In genomic region chr1:169726319-169726718, GRCm38 (mm10) we compare ENCODE assay signal across 23 mouse cellular contexts. TPM values are rescaled to one million over a fixed set of nuclear protein-coding genes. Genes with fewer than 3 reads are reported as not detected.
DNase-seq lines count a peak whose midpoint lies in the region; ATAC-seq and TF ChIP-seq lines count a peak whose summit lies in the region.
"Had no signal": no experiment of that assay in that cellular context is flagged by ENCODE, and none has a peak within 500 bp of the region (broad histone marks: within the 10 kb centered on the region; RNA-seq: fewer than 3 reads in every experiment).

No protein-coding gene starts in this region.

- no peaks in the 10 kb centered on the region for H3K36me3 ChIP-seq in heart, adult 2 months (ENCODE audit: control insufficient read depth, insufficient read depth, low read length)
- no peaks in the 10 kb centered on the region for H3K36me3 ChIP-seq in limb, embryonic 14.5 days (ENCODE audit: control insufficient read depth, insufficient read depth, low read length)
- H3K36me3 ChIP-seq in limb, embryonic 10.5 days = no peaks in the 10 kb centered on the region
- no peaks in the 10 kb centered on the region for H3K36me3 ChIP-seq in forebrain, embryonic 15.5 days
- H3K36me3 ChIP-seq: embryonic facial prominence, embryonic 15.5 days; forebrain, embryonic 12.5 days; G1E; heart, embryonic 12.5 days; hindbrain, embryonic 13.5 days had no signal

- no peaks in the 10 kb centered on the region; the same call in 1 of the 2 replicates for H3K4me1 ChIP-seq in heart, adult 2 months (ENCODE audit: control insufficient read depth, insufficient read depth, low read length)
- no peaks in the 10 kb centered on the region for H3K4me1 ChIP-seq in limb, embryonic 14.5 days (ENCODE audit: control insufficient read depth, insufficient read depth, low read length)
- H3K4me1 ChIP-seq in limb, embryonic 10.5 days = no peaks in the 10 kb centered on the region
- H3K4me1 ChIP-seq in forebrain, embryonic 15.5 days = no peaks in the 10 kb centered on the region
- H3K4me1 ChIP-seq: embryonic facial prominence, embryonic 15.5 days; forebrain, embryonic 12.5 days; heart, embryonic 12.5 days had no signal

- no peak for TF ChIP-seq POLR2A in heart, adult 2 months (IDR thresholded peaks at IDR 0.05; ENCODE audit: insufficient read depth, low read depth, low read length)
- TF ChIP-seq POLR2A in limb, embryonic 14.5 days (IDR thresholded peaks at IDR 0.05; ENCODE audit: borderline replicate concordance, extremely low read depth, insufficient read depth, insufficient read length) = no peak

- no peak for DNase-seq in heart, adult 2 months
- DNase-seq in heart, postnatal 36 days = no peak
- DNase-seq in limb, embryonic 14.5 days (ENCODE audit: low spot score) = peak; percentile 17
- DNase-seq in limb, embryonic 10.5 days (ENCODE audit: low spot score) = no peak
- DNase-seq in fibroblast of lung, adult 2 months (ENCODE audit: low read depth) = peak; percentile 50
- DNase-seq: adrenal gland, postnatal 14 days; B cell, adult 2 months; cerebellum, adult 11-12 months; cerebellum, adult 9-10 months; cerebellum, postnatal 25 days; forebrain, postnatal 0 days; gastrocnemius, postnatal 25 days; heart, adult 18-20 months; kidney, adult 11 months had no signal

- TF ChIP-seq EP300 in heart, adult 2 months (IDR thresholded peaks at IDR 0.05; ENCODE audit: insufficient read depth, low read depth, low read length) = no peak

- no peak overlapping the region for H3K4me2 ChIP-seq in limb, embryonic 14.5 days (replicated peaks; ENCODE audit: low read depth, low read length, severe bottlenecking)
- H3K4me2 ChIP-seq in forebrain, embryonic 15.5 days (replicated peaks) = no peak overlapping the region
- H3K4me2 ChIP-seq: embryonic facial prominence, embryonic 15.5 days; forebrain, embryonic 12.5 days; heart, embryonic 12.5 days; hindbrain, embryonic 13.5 days had no signal

- no peak overlapping the region for H3K9ac ChIP-seq in heart, adult 2 months (ENCODE audit: low read depth, low read length)
- no peak overlapping the region for H3K9ac ChIP-seq in limb, embryonic 14.5 days (ENCODE audit: low read depth, low read length, severe bottlenecking)
- H3K9ac ChIP-seq in forebrain, embryonic 15.5 days (replicated peaks) = no peak overlapping the region
- H3K9ac ChIP-seq: embryonic facial prominence, embryonic 15.5 days; forebrain, embryonic 12.5 days; forebrain, postnatal 0 days; heart, embryonic 12.5 days; hindbrain, embryonic 13.5 days had no signal

- intact Hi-C loops in heart, adult 2 months (cut with DNase I) = no loop called here
- intact Hi-C loops in heart, postnatal 36 days (cut with DNase I) = no loop called here

- ATAC-seq in limb, embryonic 14.5 days (ENCODE audit: low FRiP score, low read depth) = no peak
- ATAC-seq in forebrain, embryonic 15.5 days (replicated peaks) = no peak
- ATAC-seq: CD4-positive, CD25-positive, alpha-beta regulatory T cell, adult 4 months; forebrain, postnatal 0 days; hindbrain, postnatal 0 days had no signal

- H3K27ac ChIP-seq in heart, adult 2 months = peak overlapping the region; percentile 23
- H3K27ac ChIP-seq in limb, embryonic 14.5 days (replicated peaks; ENCODE audit: low read depth, low read length) = no peak overlapping the region
- H3K27ac ChIP-seq in limb, embryonic 10.5 days = no peak overlapping the region
- H3K27ac ChIP-seq in forebrain, embryonic 15.5 days (replicated peaks) = no peak overlapping the region
- H3K27ac ChIP-seq: embryonic facial prominence, embryonic 15.5 days; forebrain, embryonic 12.5 days; hindbrain, embryonic 13.5 days; hindbrain, postnatal 0 days had no signal

- no peak for TF ChIP-seq CTCF in heart, adult 2 months (IDR thresholded peaks at IDR 0.05)

- H3K4me3 ChIP-seq in heart, adult 2 months = no peak overlapping the region
- no peak overlapping the region for H3K4me3 ChIP-seq in limb, embryonic 14.5 days (replicated peaks; ENCODE audit: low read length)
- no peak overlapping the region for H3K4me3 ChIP-seq in limb, embryonic 10.5 days
- no peak overlapping the region for H3K4me3 ChIP-seq in forebrain, embryonic 15.5 days
- H3K4me3 ChIP-seq: embryonic facial prominence, embryonic 15.5 days; forebrain, embryonic 12.5 days; heart, embryonic 12.5 days; hindbrain, embryonic 13.5 days had no signal

- H3K27me3 ChIP-seq in heart, adult 2 months (ENCODE audit: control insufficient read depth, insufficient read depth, low read length) = no peaks in the 10 kb centered on the region
- H3K27me3 ChIP-seq in limb, embryonic 14.5 days (ENCODE audit: control insufficient read depth, insufficient read depth, low read length) = no peaks in the 10 kb centered on the region
- no peaks in the 10 kb centered on the region for H3K27me3 ChIP-seq in limb, embryonic 10.5 days (ENCODE audit: low read depth, poor library complexity, severe bottlenecking)
- no peaks in the 10 kb centered on the region for H3K27me3 ChIP-seq in forebrain, embryonic 15.5 days
- H3K27me3 ChIP-seq: embryonic facial prominence, embryonic 15.5 days; forebrain, embryonic 12.5 days; heart, embryonic 12.5 days; hindbrain, embryonic 13.5 days had no signal

- H3K79me2 ChIP-seq in heart, adult 2 months (replicated peaks; ENCODE audit: control insufficient read depth, insufficient read depth, low read length) = no peaks in the 10 kb centered on the region

- WGBS in heart, adult 2 months = 54% methylated on average over 3 of the region's 3 CpGs
- WGBS in limb, embryonic 14.5 days = 67% methylated on average over 3 of the region's 3 CpGs
- WGBS in limb, embryonic 10.5 days = 86% methylated on average over 3 of the region's 3 CpGs
- 81% methylated on average over 3 of the region's 3 CpGs for WGBS in forebrain, embryonic 15.5 days

- H3K9me3 ChIP-seq in limb, embryonic 14.5 days (ENCODE audit: control insufficient read depth, low read length) = no peaks in the 10 kb centered on the region
- H3K9me3 ChIP-seq in limb, embryonic 10.5 days (replicated peaks) = no peaks in the 10 kb centered on the region
- H3K9me3 ChIP-seq in forebrain, embryonic 15.5 days = no peaks in the 10 kb centered on the region
- H3K9me3 ChIP-seq: embryonic facial prominence, embryonic 15.5 days; forebrain, embryonic 12.5 days; heart, embryonic 12.5 days; hindbrain, embryonic 13.5 days had no signal

RNA-seq across cellular contexts. Expression of gene Rgs4, which starts 21.1 kb away (rescaled TPM):
- 10 to 100 TPM; 12.4 to 16.1 TPM for total RNA-seq in heart, adult 2 months (2021)
- 7.3 and 19.2 TPM in 2 replicates for polyA plus RNA-seq in heart, adult 2 months (2012; rRNA removed)
- total RNA-seq in heart, postnatal 36 days (2021) = 10 to 100 TPM; 13.4 to 18.3 TPM
- polyA plus RNA-seq in limb, embryonic 14.5 days (2012; rRNA removed) = 2.6 and 2.7 TPM in 2 replicates
- 4.1 and 4.6 TPM in 2 replicates for polyA plus RNA-seq in limb, embryonic 14.5 days (2014; fragmentation: Nextera tagmentation; extraction: Ambion mirVana)
- polyA plus RNA-seq in limb, embryonic 10.5 days (2016; fragmentation: Nextera tagmentation; extraction: Ambion mirVana) = 0.05 and 0.11 TPM in 2 replicates
- 50.6 and 54.3 TPM in 2 replicates for polyA plus RNA-seq in forebrain, embryonic 15.5 days (2015; fragmentation: Nextera tagmentation; extraction: Ambion mirVana)
- total RNA-seq: G1E; hematopoietic stem cell, adult 5-6 weeks had no signal
- polyA plus RNA-seq: CD4-positive, CD25-positive, alpha-beta regulatory T cell, adult 4 months; G1E had no signal

Comparison
In these comparisons a context has a peak if more than half of its experiments do, and no peak if none do; other contexts are left out.
1. DNase-seq: peak in limb, embryonic 14.5 days (single experiment) and fibroblast of lung, adult 2 months (single experiment); none in heart, adult 2 months (0 of 2), heart, postnatal 36 days (0 of 2) and limb, embryonic 10.5 days (single experiment).